Mouse (Mus musculus) thymus, adult 18-20 months (tissue): ENCODE results near the gene Pgs1.
A peak's percentile ranks its signal among the peaks of the same experiment; 100 is the strongest.

Experiments
- DNase-seq, 2 experiments: peaks; one replicate each; pipeline ENCODE4 v3.0.0; 2022; ENCODE audit warnings: mixed read lengths in 2 of 2

The Pgs1 gene

GRCm38 (mm10) chr11:117986126-117987031, at the start of gene Pgs1:
Gene Pgs1 (plus strand): TSS chr11:117986292.
- peak; percentile 84 to 87 for DNase-seq

- no peak for DNase-seq
These were observed 46.9 kb upstream of the Pgs1 start for GRCm38 (mm10) chr11:117939004-117939730.

- DNase-seq, result no peak
These were observed 46.3 kb upstream of the Pgs1 start for GRCm38 (mm10) chr11:117939741-117940285.

- DNase-seq, result no peak
These were observed 45.2 kb upstream of the Pgs1 start for GRCm38 (mm10) chr11:117940881-117941280.

DNA sequence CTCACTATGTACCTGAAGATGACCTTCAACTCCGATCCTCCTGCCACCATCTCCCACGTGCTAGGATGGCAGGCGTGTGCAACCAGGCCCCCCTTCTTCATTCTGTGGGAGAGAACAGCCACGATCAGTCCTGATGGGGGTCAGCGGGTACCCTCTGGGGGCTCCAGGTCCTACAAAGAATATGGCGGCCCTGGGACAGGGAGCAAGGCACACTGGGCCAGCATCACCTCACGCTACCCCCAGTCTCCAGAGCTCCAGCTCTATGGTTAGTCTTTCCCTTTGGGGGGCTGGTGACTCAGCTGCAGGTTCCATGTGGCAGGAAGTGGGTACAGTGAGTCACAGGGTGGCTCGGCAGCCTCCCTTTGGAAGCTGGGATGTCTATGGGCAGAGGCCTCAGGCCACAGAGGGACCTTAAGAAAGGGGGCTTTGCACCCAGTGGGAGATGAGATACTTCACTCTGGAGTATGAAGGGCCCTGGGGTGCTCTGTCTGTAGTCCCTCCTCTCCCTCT, 44.7 kb upstream of the Pgs1 start:
- DNase-seq, result no peak

GRCm38 (mm10) chr11:117941848-117942247, 44.2 kb upstream of the Pgs1 start:
- DNase-seq, result no peak

DNA sequence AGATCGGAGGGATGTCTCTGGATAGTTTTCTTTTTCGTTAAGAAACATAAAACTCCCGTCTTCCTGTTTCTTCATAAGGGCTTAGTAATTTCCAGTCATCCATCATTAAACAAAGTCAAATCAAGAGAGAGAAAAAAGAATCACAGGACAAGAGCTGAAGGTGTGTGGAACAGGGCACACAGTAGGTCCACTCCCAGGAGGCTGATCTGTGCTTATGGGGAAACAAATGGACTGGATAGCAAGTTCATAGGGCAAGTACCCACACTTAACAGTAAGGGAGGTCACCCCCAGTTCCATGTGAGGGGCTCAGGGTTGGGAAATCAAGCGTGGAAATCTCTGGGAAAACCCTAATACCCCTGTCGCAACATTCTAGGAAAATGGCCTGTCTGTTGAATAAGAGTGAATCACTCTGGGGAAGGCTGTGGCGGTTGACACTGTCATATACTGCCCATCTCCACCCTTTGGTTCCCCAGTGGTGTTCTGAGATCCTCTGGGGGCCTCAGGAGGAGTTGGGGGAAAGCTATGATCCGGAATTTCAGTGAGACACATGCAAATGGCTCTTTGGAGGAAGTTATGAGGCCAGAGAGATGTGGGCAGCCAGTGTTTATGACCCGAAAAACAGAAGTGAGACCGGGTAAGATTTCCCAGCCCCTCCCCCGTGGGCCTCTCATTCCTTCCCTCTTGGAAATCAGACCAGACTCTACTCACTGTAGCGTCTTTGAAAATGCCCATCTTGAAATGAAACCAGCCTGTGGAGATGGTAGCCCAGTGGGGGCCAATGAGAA, 39.7 kb upstream of the Pgs1 start:
- DNase-seq, result no peak

DNA sequence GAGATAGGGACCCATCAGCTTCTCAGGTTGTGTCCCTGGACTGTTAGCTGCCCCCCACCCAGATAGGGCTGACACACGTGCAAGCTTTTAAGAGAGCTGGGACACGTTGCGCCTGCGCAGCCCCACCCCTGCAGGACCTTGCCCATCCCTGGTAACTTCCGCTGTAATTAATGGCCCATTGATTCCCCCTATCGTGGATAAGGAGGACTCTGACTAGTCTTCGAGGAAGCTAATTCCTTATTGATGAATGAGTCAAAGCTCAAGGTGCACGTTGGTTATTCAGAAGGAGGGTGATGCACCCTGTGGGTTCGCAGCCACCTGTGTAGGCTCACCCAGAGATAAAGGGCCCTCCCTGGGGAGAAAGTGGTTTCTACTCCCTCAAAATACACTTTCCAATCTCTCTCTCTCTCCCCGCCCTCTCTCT, 39.1 kb upstream of the Pgs1 start:
- no peak for DNase-seq

DNA sequence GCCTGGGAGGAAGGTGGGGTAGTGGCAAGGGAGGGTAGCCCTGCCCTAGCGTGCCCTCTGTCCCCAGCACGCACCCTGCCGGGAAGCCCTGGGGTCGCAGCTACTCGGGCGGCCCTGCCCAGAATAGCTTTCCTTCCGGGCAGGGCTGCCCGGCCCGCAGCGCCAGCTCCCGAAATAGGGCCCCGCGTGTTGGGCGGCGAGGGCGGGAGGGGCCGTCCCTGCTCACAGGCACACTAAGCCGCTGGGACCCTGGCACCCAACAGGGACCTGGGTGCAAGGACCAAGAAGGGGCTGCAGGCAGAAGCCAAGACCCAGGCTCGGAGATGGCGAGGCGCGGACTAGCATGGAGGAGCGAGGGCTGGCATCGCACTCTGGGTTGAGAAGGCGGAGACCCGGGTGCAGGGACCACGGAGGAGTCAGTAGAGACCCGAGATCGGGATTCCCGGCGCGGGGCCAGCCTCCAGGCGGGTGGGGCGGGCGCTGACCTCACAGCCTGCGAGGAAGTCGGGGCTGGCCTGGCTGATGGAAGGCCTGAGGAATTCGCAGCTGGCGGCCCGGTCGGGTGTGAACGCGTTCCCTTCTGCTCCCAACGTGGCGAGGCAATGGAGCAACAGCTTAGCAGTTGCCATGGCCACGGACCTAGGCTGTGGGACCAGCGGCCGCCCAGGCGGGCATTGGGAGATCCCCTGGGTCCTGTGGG, 36.5 kb upstream of the Pgs1 start:
- DNase-seq, result no peak

GRCm38 (mm10) chr11:117951391-117951790, 34.7 kb upstream of the Pgs1 start:
- peak in 1 of 2 experiments; percentile 21 for DNase-seq

GRCm38 (mm10) chr11:117952174-117952933, 33.7 kb upstream of the Pgs1 start:
- peak; percentile 92 to 95 for DNase-seq

DNA sequence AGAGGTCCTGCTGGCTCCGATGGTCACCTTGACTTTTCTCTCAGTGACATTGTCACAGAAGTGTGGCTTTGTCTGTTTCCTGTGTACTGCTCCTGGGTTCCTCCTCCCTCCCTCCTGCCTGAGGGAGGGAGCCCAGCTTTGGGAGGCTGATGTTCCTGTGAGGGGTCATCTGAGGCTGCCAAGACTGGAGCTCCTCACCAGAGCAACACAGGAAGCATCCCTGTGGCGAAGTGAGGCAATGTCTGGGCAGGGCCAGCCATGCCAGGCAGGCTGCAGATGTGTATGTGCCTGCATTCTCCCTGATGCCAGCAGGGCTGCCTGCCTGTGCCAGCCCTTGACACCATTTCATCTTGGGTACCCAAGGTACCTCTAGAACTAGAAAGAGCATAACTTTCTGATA, 32.0 kb upstream of the Pgs1 start:
- peak in 1 of 2 experiments; percentile 54 for DNase-seq

- DNase-seq, result no peak
These were observed 31.3 kb upstream of the Pgs1 start for GRCm38 (mm10) chr11:117954819-117955218.

DNA sequence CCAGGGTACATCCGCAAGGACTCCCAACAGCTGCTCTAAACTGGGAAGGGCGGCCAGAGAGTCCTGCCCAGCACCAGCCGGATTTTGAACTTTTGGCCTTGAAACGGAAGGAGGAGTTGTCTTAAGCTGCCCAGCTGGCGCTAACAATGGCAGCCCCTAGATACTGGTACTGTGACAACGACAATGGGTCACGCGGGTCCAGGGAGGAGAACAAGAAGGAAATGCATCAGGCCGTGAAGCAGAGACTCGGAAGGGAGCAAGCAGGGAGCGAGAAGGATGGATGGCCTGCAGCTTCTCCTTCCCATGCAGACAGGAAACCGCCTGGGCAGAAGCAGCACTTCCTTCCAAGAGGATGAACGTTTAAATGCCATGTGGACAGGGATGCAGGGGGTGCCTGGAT, 30.5 kb upstream of the Pgs1 start:
- DNase-seq, result no peak

DNA sequence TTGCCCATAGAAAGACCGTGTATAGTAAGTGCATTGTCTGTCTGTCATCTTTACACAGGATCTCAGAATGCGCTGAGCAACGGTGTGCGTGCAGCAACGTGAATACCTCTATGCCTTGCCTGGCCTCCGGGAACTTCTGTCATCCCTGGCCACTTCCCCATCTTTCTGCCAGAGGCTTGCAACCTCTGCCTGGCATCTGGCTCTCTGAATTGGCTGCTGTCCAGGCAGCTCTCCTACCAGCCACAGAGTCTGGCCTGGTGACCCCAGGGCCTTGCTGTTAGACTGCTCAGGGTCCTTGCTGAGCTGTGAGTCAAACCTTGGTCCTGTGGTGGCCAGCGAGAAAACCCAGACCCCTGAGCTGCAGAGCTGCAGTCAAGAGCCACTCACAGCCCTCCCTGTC, 27.9 kb upstream of the Pgs1 start:
- DNase-seq, result no peak

GRCm38 (mm10) chr11:117959166-117959565, 26.9 kb upstream of the Pgs1 start:
- DNase-seq, result no peak

DNA sequence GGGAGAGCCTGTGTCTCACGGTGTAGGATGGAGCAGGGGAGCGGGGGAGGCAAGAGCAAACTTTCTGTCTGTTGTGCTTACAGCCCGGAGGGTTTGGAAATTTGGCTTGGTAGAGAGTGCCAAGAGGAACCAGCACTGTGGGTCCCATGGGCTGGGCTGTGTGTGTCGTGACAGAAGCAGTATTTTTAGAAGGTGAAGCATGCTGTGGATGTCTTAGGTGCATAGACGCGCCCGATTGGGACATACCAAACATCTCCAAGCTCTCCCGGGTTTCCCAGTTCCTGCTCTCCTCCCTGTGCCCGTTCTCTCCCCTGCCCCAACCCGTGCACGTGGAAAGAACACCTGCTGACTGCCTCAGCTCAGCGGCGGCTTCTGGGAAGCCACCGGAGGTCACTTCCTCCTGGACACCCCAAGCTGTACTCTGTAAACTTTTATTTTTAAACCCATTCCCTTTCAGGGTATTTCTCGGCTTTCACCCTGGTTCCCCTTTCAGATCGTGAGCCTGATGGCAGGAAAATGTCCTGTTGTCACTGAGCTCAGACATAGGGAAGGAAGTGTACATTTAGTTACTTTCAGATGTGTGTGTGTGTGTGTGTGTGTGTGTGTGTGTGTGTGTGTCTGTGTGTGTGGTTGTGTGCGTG, 26.2 kb upstream of the Pgs1 start:
- DNase-seq, result peak in 1 of 2 experiments; percentile 38

- DNase-seq, result peak in 1 of 2 experiments; percentile 3
These were observed 25.5 kb upstream of the Pgs1 start for GRCm38 (mm10) chr11:117960601-117961000.

- DNase-seq, result peak in 1 of 2 experiments; percentile 31
These were observed 23.6 kb upstream of the Pgs1 start for GRCm38 (mm10) chr11:117962228-117963067.
